Mouse (Mus musculus): ENCODE measurements at regions not wholly inside any gene's neighbourhood (a gene's known extent, or its start where the extent isn't known, plus 50 kb on each side); places are given as distances from the start of the nearest gene placed in this dataset.

- no peak overlapping the region for H3K9ac ChIP-seq
- H3K4me1 ChIP-seq (ENCODE audit: insufficient read depth), result 0 out of 2 replicates have a peak, but pooled peaks cover 8% of the 10 kb centered on the region
- no peak for TF ChIP-seq CTCF (IDR thresholded peaks at IDR 0.05; ENCODE audit: low read depth)
- no peak overlapping the region for H3K4me3 ChIP-seq (ENCODE audit: low read depth, low read length)
- WGBS, result 89% methylated on average over 6 of the region's 6 CpGs
- no peak for ATAC-seq
- no peaks in the 10 kb centered on the region for H3K27me3 ChIP-seq (ENCODE audit: insufficient read depth, low read length)
- H3K9me3 ChIP-seq (ENCODE audit: low read length), result no peaks in the 10 kb centered on the region
- H3K36me3 ChIP-seq (ENCODE audit: insufficient read depth), result no peaks in the 10 kb centered on the region
- DNase-seq, result no peak
- H3K27ac ChIP-seq (ENCODE audit: low read depth, low read length), result peak overlapping the region; percentile 54; the same call in 1 of the 2 replicates
- H3K4me2 ChIP-seq (ENCODE audit: low read depth), result no peak overlapping the region
These were observed 59.0 kb upstream of the Prok2 start for GRCm38 (mm10) chr6:99785212-99785611.

GRCm38 (mm10) chr6:99784804-99785203 lies 58.6 kb upstream of the Prok2 start:
- no peak overlapping the region for H3K4me2 ChIP-seq (ENCODE audit: low read depth)
- ATAC-seq (peak; percentile 20; the same call in 1 of the 2 replicates), DNase-seq (no peak)
- TF ChIP-seq CTCF (IDR thresholded peaks at IDR 0.05; ENCODE audit: low read depth), result no peak
- peak overlapping the region; percentile 54; the same call in 1 of the 2 replicates for H3K27ac ChIP-seq (ENCODE audit: low read depth, low read length)
- 80% methylated on average over 3 of the region's 3 CpGs for WGBS
- no peak overlapping the region for H3K4me3 ChIP-seq (ENCODE audit: low read depth, low read length)
- H3K9ac ChIP-seq, result no peak overlapping the region
- H3K9me3 ChIP-seq (ENCODE audit: low read length), result no peaks in the 10 kb centered on the region
- no peaks in the 10 kb centered on the region for H3K36me3 ChIP-seq (ENCODE audit: insufficient read depth)
- 0 out of 2 replicates have a peak, but pooled peaks cover 8% of the 10 kb centered on the region for H3K4me1 ChIP-seq (ENCODE audit: insufficient read depth)
- H3K27me3 ChIP-seq (ENCODE audit: insufficient read depth, low read length), result no peaks in the 10 kb centered on the region

- Histone ChIP-seq H3K27ac (ENCODE audit: low read depth, low read length) (0 out of 2 replicates have a peak overlapping the region, but pooled peaks have one; percentile 24), H3K4me1 (ENCODE audit: insufficient read depth) (0 out of 2 replicates have a peak, but pooled peaks cover 8% of the 10 kb centered on the region), H3K36me3 (ENCODE audit: insufficient read depth) (no peaks in the 10 kb centered on the region), H3K9me3 (ENCODE audit: low read length) (no peaks in the 10 kb centered on the region), H3K4me3 (ENCODE audit: low read depth, low read length) (no peak overlapping the region), H3K27me3 (ENCODE audit: insufficient read depth, low read length) (no peaks in the 10 kb centered on the region), H3K9ac (no peak overlapping the region), H3K4me2 (ENCODE audit: low read depth) (no peak overlapping the region)
- 14% methylated on average over 8 of the region's 8 CpGs for WGBS
- peak; percentile 74 for DNase-seq
- ATAC-seq, result peak; percentile 81
- TF ChIP-seq CTCF (IDR thresholded peaks at IDR 0.05; ENCODE audit: low read depth), result no peak
These were observed 58.1 kb upstream of the Prok2 start for GRCm38 (mm10) chr6:99784285-99784684.

GRCm38 (mm10) chr6:99782996-99783395 lies 56.8 kb upstream of the Prok2 start:
- DNase-seq (no peak), ATAC-seq (no peak)
- no peak overlapping the region for H3K27ac ChIP-seq (ENCODE audit: low read depth, low read length)
- H3K9me3 ChIP-seq (ENCODE audit: low read length), result no peaks in the 10 kb centered on the region
- no peak overlapping the region for H3K4me2 ChIP-seq (ENCODE audit: low read depth)
- no peak overlapping the region for H3K9ac ChIP-seq
- no peaks in the 10 kb centered on the region for H3K36me3 ChIP-seq (ENCODE audit: insufficient read depth)
- peak; percentile 61 for TF ChIP-seq CTCF (IDR thresholded peaks at IDR 0.05; ENCODE audit: low read depth)
- H3K4me3 ChIP-seq (ENCODE audit: low read depth, low read length), result no peak overlapping the region
- 0 out of 2 replicates have a peak, but pooled peaks cover 8% of the 10 kb centered on the region for H3K4me1 ChIP-seq (ENCODE audit: insufficient read depth)
- WGBS, result 83% methylated on average over 2 of the region's 2 CpGs
- no peaks in the 10 kb centered on the region for H3K27me3 ChIP-seq (ENCODE audit: insufficient read depth, low read length)
